Mouse (Mus musculus): ENCODE measurements at regions not wholly inside any gene's neighbourhood (a gene's known extent, or its start where the extent isn't known, plus 50 kb on each side); places are given as distances from the start of the nearest gene placed in this dataset.

GRCm38 (mm10) chr13:56359554-56359953 lies 63.2 kb upstream of the Cxcl14 start:
- Histone ChIP-seq H3K4me3 (replicated peaks) (no peak overlapping the region), H3K36me3 (ENCODE audit: control insufficient read depth) (no peaks in the 10 kb centered on the region), H3K4me1 (ENCODE audit: control insufficient read depth) (peaks cover 14% of the 10 kb centered on the region), H3K27me3 (ENCODE audit: control insufficient read depth) (no peaks in the 10 kb centered on the region), H3K9me3 (ENCODE audit: control insufficient read depth, low read length) (peaks cover 2% of the 10 kb centered on the region; the same call in 1 of the 2 replicates)
- no peak for TF ChIP-seq TAL1 (IDR thresholded peaks at IDR 0.05; ENCODE audit: low read length)
- TF ChIP-seq GATA1 (IDR thresholded peaks at IDR 0.05; ENCODE audit: low read length) = no peak

GRCm38 (mm10) chr13:56360803-56361202 lies 64.5 kb upstream of the Cxcl14 start:
- Histone ChIP-seq H3K9me3 (ENCODE audit: control insufficient read depth, low read length) (peaks cover 2% of the 10 kb centered on the region; the same call in 1 of the 2 replicates), H3K36me3 (ENCODE audit: control insufficient read depth) (no peaks in the 10 kb centered on the region), H3K4me3 (replicated peaks) (no peak overlapping the region), H3K27me3 (ENCODE audit: control insufficient read depth) (no peaks in the 10 kb centered on the region), H3K4me1 (ENCODE audit: control insufficient read depth) (peaks cover 14% of the 10 kb centered on the region)
- TF ChIP-seq TAL1 (IDR thresholded peaks at IDR 0.05; ENCODE audit: low read length) (no peak), GATA1 (IDR thresholded peaks at IDR 0.05; ENCODE audit: low read length) (no peak)

- H3K27me3 ChIP-seq (ENCODE audit: control insufficient read depth) = no peaks in the 10 kb centered on the region
- TF ChIP-seq TAL1 (IDR thresholded peaks at IDR 0.05; ENCODE audit: low read length) (no peak), GATA1 (IDR thresholded peaks at IDR 0.05; ENCODE audit: low read length) (no peak)
- H3K9me3 ChIP-seq (ENCODE audit: control insufficient read depth, low read length) = peaks cover 2% of the 10 kb centered on the region; the same call in 1 of the 2 replicates
- no peaks in the 10 kb centered on the region for H3K36me3 ChIP-seq (ENCODE audit: control insufficient read depth)
- H3K4me3 ChIP-seq (replicated peaks) = no peak overlapping the region
- peaks cover 9% of the 10 kb centered on the region for H3K4me1 ChIP-seq (ENCODE audit: control insufficient read depth)
These were observed 64.2 kb upstream of the Gm3045 start for GRCm38 (mm10) chr13:56362238-56362637.

GRCm38 (mm10) chr13:56362646-56363045 lies 63.7 kb upstream of the Gm3045 start:
- Histone ChIP-seq H3K4me1 (ENCODE audit: control insufficient read depth) (peaks cover 8% of the 10 kb centered on the region), H3K27me3 (ENCODE audit: control insufficient read depth) (no peaks in the 10 kb centered on the region), H3K4me3 (replicated peaks) (no peak overlapping the region), H3K9me3 (ENCODE audit: control insufficient read depth, low read length) (peaks cover 2% of the 10 kb centered on the region; the same call in 1 of the 2 replicates), H3K36me3 (ENCODE audit: control insufficient read depth) (no peaks in the 10 kb centered on the region)
- TF ChIP-seq TAL1 (IDR thresholded peaks at IDR 0.05; ENCODE audit: low read length) (no peak), GATA1 (IDR thresholded peaks at IDR 0.05; ENCODE audit: low read length) (no peak)

GRCm38 (mm10) chr13:56369600-56369999 lies 56.8 kb upstream of the Gm3045 start:
- TF ChIP-seq TAL1 (IDR thresholded peaks at IDR 0.05; ENCODE audit: low read length) (no peak), GATA1 (IDR thresholded peaks at IDR 0.05; ENCODE audit: low read length) (no peak)
- Histone ChIP-seq H3K4me1 (ENCODE audit: control insufficient read depth) (no peaks in the 10 kb centered on the region), H3K36me3 (ENCODE audit: control insufficient read depth) (no peaks in the 10 kb centered on the region), H3K27me3 (ENCODE audit: control insufficient read depth) (no peaks in the 10 kb centered on the region), H3K4me3 (replicated peaks) (no peak overlapping the region), H3K9me3 (ENCODE audit: control insufficient read depth, low read length) (no peaks in the 10 kb centered on the region; the same call in 1 of the 2 replicates)

- H3K27me3 ChIP-seq (ENCODE audit: control insufficient read depth) = no peaks in the 10 kb centered on the region
- H3K36me3 ChIP-seq (ENCODE audit: control insufficient read depth) = no peaks in the 10 kb centered on the region
- no peak overlapping the region for H3K4me3 ChIP-seq (replicated peaks)
- TF ChIP-seq GATA1 (IDR thresholded peaks at IDR 0.05; ENCODE audit: low read length) = no peak
- H3K9me3 ChIP-seq (ENCODE audit: control insufficient read depth, low read length) = no peaks in the 10 kb centered on the region; the same call in 1 of the 2 replicates
- H3K4me1 ChIP-seq (ENCODE audit: control insufficient read depth) = no peaks in the 10 kb centered on the region
These were observed 55.0 kb upstream of the Gm3045 start for GRCm38 (mm10) chr13:56371374-56371773.

GRCm38 (mm10) chr13:56372003-56372725 lies 54.2 kb upstream of the Gm3045 start:
- no peaks in the 10 kb centered on the region; the same call in 1 of the 2 replicates for H3K9me3 ChIP-seq (ENCODE audit: control insufficient read depth, low read length)
- TF ChIP-seq GATA1 (IDR thresholded peaks at IDR 0.05; ENCODE audit: low read length) (no peak), TAL1 (IDR thresholded peaks at IDR 0.05; ENCODE audit: low read length) (no peak)
- H3K27me3 ChIP-seq (ENCODE audit: control insufficient read depth) = no peaks in the 10 kb centered on the region
- H3K4me3 ChIP-seq (replicated peaks) = no peak overlapping the region
- H3K36me3 ChIP-seq (ENCODE audit: control insufficient read depth) = no peaks in the 10 kb centered on the region
- H3K4me1 ChIP-seq (ENCODE audit: control insufficient read depth) = no peaks in the 10 kb centered on the region

- no peak for TF ChIP-seq TAL1 (IDR thresholded peaks at IDR 0.05; ENCODE audit: low read length)
- TF ChIP-seq GATA1 (IDR thresholded peaks at IDR 0.05; ENCODE audit: low read length) = no peak
These were observed 53.7 kb upstream of the Gm3045 start for GRCm38 (mm10) chr13:56372727-56373126.

More at GRCm38 (mm10) chr13:56372727-56373126, 53.7 kb upstream of the Gm3045 start:
- H3K9me3 ChIP-seq (ENCODE audit: control insufficient read depth, low read length) = no peaks in the 10 kb centered on the region; the same call in 1 of the 2 replicates
- H3K4me3 ChIP-seq (replicated peaks) = no peak overlapping the region
- no peaks in the 10 kb centered on the region for H3K4me1 ChIP-seq (ENCODE audit: control insufficient read depth)
- no peaks in the 10 kb centered on the region for H3K36me3 ChIP-seq (ENCODE audit: control insufficient read depth)
- H3K27me3 ChIP-seq (ENCODE audit: control insufficient read depth) = no peaks in the 10 kb centered on the region

All from erythroblast, embryonic 14.5 days (primary cell).